Mouse (Mus musculus): ENCODE data around the gene Dync1h1. TPM values are rescaled to one million over a fixed set of nuclear protein-coding genes. Genes with fewer than 3 reads are reported as not detected.
"Not testable (repeated sequence)": the region's sequence is repeated elsewhere in the genome, so short reads cannot be mapped to it uniquely, and the experiment has no call there.

Dync1h1 gene
- polyA plus RNA-seq, 1 experiment from 2014 or later = 32.5 TPM

DNA sequence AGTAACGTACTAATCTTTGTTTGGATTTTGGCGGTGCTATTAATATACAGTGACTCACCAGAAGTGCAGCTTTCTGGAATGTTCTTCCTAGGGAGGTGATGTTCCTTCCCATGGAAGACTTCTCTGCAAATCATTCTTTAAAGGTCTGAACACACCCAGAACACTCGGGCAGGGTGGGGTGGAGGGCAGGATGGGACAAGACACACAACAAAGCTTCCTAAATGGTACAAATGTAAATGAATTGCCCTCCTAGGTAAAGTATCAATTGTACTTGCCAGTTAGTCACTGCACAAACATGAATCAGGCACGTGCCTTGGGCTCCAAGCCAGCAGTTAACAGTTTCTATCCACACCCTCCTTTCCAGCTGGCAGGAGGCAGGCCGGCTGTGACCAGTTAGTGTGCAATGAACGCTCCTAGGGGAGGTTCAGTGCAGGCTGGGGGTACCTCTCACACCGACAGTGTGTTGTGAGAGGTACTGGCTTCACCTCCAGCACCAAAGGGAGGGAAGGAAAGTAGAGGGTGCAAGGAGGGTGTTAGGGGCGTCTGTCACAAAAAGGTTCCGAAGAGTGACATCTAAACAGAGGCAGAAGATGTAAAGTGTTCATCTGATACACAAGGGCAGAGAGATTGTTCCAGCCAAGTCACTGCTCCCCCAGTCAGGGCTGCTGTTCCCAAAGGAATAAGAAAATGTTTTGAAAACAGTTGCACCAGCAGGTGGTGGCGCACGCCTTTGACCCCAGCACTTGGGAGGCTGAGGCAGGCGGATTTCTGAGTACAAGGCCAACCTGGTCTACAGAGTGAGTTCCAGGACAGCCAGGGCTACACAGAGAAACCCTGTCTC, 86.9 kb downstream of the Dync1h1 start:
- no peaks in the 10 kb centered on the region for H3K27me3 ChIP-seq (replicated peaks; ENCODE audit: control insufficient read depth, insufficient read depth, low read length)
- no peak overlapping the region for H3K4me3 ChIP-seq (ENCODE audit: low read length)
- 0 out of 2 replicates have a peak overlapping the region, but pooled peaks have one; percentile 7 for H3K4me2 ChIP-seq (ENCODE audit: low read depth, low read length)
- H3K4me1 ChIP-seq (ENCODE audit: control insufficient read depth, insufficient read depth, low read length) = peaks cover 8% of the 10 kb centered on the region
- no peaks in the 10 kb centered on the region for H3K9me3 ChIP-seq (ENCODE audit: control insufficient read depth, low read length)
- no peak overlapping the region for H3K9ac ChIP-seq (ENCODE audit: low read depth, low read length)
- H3K36me3 ChIP-seq (ENCODE audit: control insufficient read depth, insufficient read depth, low read length) = peaks cover 9% of the 10 kb centered on the region; the same call in 1 of the 2 replicates
- ATAC-seq = peak; percentile 90
- WGBS = 51% methylated on average over 12 of the region's 12 CpGs
- H3K27ac ChIP-seq (ENCODE audit: low read length) = peak overlapping the region; percentile 67

DNA sequence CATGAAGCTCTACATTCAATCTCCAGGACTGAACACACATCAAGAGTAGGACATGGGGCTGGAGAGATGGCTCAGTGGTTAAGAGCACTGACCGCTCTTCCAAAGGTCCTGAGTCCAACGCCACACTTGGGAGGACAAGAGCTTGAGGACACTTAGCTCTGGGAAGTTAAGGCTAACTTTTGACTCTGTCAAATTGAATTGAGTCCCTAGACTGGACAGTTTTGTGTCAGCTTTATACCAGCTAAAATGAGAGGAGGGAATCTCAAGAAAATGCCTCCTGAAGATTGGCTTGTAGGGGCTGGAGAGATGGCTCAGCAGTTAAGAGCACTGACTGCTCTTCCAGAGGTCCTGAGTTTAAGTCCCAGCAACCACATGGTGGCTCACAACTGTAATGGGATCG, 87.7 kb downstream of the Dync1h1 start:
- H3K4me1 ChIP-seq (ENCODE audit: control insufficient read depth, insufficient read depth, low read length); H3K9me3 ChIP-seq (ENCODE audit: control insufficient read depth, low read length); H3K9ac ChIP-seq (ENCODE audit: low read depth, low read length); H3K4me3 ChIP-seq (ENCODE audit: low read length); H3K27ac ChIP-seq (ENCODE audit: low read length); H3K36me3 ChIP-seq (ENCODE audit: control insufficient read depth, insufficient read depth, low read length); H3K4me2 ChIP-seq (ENCODE audit: low read depth, low read length); H3K27me3 ChIP-seq (replicated peaks; ENCODE audit: control insufficient read depth, insufficient read depth, low read length); ATAC-seq: not testable (repeated sequence)
- 94% methylated on average over 3 of the region's 3 CpGs for WGBS

DNA sequence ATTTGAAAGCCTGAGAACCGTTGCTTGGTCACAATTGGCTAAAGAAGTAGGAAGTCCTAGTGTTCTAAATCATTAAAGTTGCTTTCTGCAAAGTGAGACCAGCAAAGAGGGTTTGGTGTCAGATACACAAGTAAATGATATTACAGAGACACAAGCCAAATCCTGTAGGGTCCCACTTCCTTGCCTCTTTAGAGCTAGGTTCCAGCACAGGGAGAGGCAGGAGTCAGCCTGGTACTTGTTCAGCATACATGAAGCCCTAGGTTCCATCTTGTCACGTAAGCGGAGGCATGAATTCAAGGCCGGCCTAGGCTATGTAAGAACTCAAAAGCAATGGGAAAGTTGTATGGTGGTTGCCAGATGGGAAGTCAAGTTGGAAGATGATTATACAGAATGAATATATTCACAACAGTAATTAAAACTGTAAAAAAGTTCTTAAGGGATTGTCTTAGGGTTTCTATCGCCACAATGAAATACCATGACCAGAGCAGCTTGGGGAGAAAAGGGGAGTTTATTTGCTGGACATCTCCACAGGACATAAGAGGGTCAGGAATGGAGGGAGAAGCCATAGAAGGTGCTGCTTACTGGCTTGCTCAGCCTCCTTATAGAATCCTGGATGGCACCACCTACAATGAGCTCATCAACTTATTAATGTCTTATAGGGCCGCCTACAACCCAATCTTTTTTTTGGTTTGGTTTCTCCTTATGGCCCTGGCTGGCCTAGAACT, 88.8 kb downstream of the Dync1h1 start:
- H3K4me1 ChIP-seq (ENCODE audit: control insufficient read depth, insufficient read depth, low read length) = peaks cover 15% of the 10 kb centered on the region
- ATAC-seq = no peak
- H3K9ac ChIP-seq (ENCODE audit: low read depth, low read length) = no peak overlapping the region
- peaks cover 9% of the 10 kb centered on the region; the same call in 1 of the 2 replicates for H3K36me3 ChIP-seq (ENCODE audit: control insufficient read depth, insufficient read depth, low read length)
- H3K9me3 ChIP-seq (ENCODE audit: control insufficient read depth, low read length) = no peaks in the 10 kb centered on the region
- H3K27ac ChIP-seq (ENCODE audit: low read length) = no peak overlapping the region
- WGBS = 87% methylated on average over 6 of the region's 6 CpGs
- H3K27me3 ChIP-seq (replicated peaks; ENCODE audit: control insufficient read depth, insufficient read depth, low read length) = no peaks in the 10 kb centered on the region
- no peak overlapping the region for H3K4me2 ChIP-seq (ENCODE audit: low read depth, low read length)
- H3K4me3 ChIP-seq (ENCODE audit: low read length) = no peak overlapping the region

DNA sequence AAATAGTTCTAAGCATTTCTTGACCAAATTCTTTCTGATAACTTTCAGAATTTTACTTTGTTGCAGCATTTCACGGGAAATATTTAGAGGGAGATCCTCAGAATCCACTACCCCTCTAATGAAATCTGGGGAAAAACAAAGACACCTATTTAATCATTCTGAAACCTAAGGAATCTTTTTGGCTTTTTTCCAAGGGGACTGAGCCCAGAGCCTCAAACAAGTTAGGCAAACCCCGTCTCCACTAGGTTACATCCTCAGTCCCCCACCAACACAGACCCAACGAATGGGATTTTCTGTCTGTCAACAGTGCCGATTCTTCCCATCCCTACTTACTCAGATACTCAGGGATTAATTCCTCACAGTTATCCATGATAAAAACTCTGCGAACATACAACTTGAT, 92.1 kb downstream of the Dync1h1 start:
- H3K4me1 ChIP-seq (ENCODE audit: control insufficient read depth, insufficient read depth, low read length); ATAC-seq; H3K36me3 ChIP-seq (ENCODE audit: control insufficient read depth, insufficient read depth, low read length); H3K27me3 ChIP-seq (replicated peaks; ENCODE audit: control insufficient read depth, insufficient read depth, low read length); H3K9me3 ChIP-seq (ENCODE audit: control insufficient read depth, low read length); H3K4me3 ChIP-seq (ENCODE audit: low read length); H3K9ac ChIP-seq (ENCODE audit: low read depth, low read length); H3K27ac ChIP-seq (ENCODE audit: low read length); H3K4me2 ChIP-seq (ENCODE audit: low read depth, low read length): not testable (repeated sequence)
- WGBS = 73% methylated on average over 5 of the region's 5 CpGs

DNA sequence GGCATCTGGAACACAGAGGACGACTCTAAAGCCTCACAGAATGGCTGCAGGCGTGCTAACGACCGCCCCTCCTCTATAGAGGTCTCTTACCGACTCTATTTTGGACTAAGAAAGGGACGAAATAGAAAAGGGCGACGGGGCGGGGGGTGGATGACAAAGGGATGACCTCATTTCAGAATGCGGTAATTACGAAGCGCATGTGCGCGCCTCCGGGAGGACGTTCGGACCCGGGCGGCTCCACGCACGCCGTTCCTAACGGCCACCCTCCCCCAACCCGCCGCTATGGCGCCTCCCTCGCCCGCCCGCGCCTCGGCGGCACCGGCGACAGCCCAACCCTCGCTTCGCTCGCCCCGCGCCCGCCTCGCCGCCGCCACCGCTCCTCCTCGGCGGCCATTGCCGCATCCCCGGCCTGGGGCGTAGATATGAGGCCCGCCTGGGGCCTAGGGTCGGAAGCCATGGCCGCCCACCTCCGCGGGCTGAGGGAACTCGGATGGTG, 94.5 kb downstream of the Dync1h1 start:
- H3K4me3 ChIP-seq (ENCODE audit: low read length) = peak overlapping the region; percentile 99
- peak overlapping the region; percentile 94 for H3K27ac ChIP-seq (ENCODE audit: low read length)
- peak overlapping the region; percentile 100 for H3K9ac ChIP-seq (ENCODE audit: low read depth, low read length)
- peak; percentile 64 for ATAC-seq
- H3K27me3 ChIP-seq (replicated peaks; ENCODE audit: control insufficient read depth, insufficient read depth, low read length) = no peaks in the 10 kb centered on the region
- peaks cover 6% of the 10 kb centered on the region; the same call in 1 of the 2 replicates for H3K36me3 ChIP-seq (ENCODE audit: control insufficient read depth, insufficient read depth, low read length)
- H3K4me1 ChIP-seq (ENCODE audit: control insufficient read depth, insufficient read depth, low read length) = peaks cover 11% of the 10 kb centered on the region
- WGBS = under 1% methylated on average over 52 of the region's 55 CpGs
- H3K9me3 ChIP-seq (ENCODE audit: control insufficient read depth, low read length) = no peaks in the 10 kb centered on the region
- H3K4me2 ChIP-seq (ENCODE audit: low read depth, low read length) = peak overlapping the region; percentile 62

DNA sequence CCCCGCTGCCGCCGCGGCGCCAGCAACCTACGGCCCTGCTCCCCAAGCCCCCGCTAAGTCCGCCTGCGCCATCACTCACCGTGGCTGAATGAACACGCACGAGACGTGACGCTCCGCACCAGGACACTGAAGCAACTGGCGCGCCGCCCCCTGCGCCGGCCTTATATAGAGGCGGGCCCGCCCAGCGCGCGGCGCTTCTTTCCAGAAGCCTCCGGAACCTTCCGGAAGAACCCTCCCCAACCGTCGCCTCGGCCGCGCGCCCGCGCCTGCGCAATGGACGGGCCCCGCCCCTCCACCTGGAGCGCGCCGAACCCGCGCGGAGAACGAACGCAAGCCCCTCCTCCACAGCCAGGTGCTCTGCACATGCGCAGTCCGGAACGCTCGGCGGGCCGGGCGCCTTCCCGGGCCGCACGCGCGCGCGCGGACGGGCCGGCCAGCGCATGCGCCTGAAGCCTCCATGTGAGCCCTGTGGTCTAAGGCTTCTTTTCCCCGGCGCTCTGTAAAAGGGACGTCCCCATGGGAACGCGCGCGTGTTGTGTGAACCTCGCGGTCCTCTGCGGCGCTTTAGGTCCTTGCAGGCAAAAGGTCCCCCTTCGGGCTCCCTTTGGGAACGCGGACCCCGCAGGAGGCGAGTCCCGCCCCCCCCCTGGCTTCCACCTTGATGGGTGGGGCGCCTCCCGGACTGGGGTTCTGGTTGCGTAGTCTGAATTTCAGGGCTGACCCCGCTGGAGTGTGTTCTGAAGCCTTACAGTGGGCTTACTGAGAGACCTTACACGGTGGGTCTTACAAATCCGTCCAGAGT, 95.1 kb downstream of the Dync1h1 start:
- under 1% methylated on average over 89 of the region's 89 CpGs for WGBS
- Histone ChIP-seq H3K27me3 (replicated peaks; ENCODE audit: control insufficient read depth, insufficient read depth, low read length) (no peaks in the 10 kb centered on the region), H3K4me1 (ENCODE audit: control insufficient read depth, insufficient read depth, low read length) (peaks cover 13% of the 10 kb centered on the region), H3K36me3 (ENCODE audit: control insufficient read depth, insufficient read depth, low read length) (peaks cover 6% of the 10 kb centered on the region; the same call in 1 of the 2 replicates), H3K9me3 (ENCODE audit: control insufficient read depth, low read length) (no peaks in the 10 kb centered on the region), H3K9ac (ENCODE audit: low read depth, low read length) (peak overlapping the region; percentile 100), H3K4me2 (ENCODE audit: low read depth, low read length) (peak overlapping the region; percentile 80), H3K27ac (ENCODE audit: low read length) (peak overlapping the region; percentile 94), H3K4me3 (ENCODE audit: low read length) (peak overlapping the region; percentile 99)
- peak; percentile 95 for ATAC-seq

DNA sequence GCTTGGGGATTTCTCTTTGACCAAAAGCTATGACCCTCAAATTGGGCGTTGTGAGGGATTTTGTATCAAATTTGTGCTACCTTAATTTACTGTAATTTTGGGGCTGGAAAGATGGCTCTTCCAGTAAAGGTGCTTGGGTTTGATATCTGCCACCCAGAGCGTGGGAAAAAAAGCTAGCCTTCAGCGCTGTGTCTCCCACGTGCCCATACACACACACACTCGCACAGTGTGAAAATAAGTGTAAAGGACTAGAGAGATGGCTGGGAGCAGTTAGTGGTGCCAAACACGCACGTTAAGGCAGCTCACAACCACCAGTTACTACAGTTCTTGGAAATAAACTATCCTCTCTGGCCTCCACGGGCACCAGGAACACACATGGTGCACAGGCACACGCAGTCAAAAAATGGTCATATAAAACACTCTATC, 95.7 kb downstream of the Dync1h1 start:
- H3K9me3 ChIP-seq (ENCODE audit: control insufficient read depth, low read length) = no peaks in the 10 kb centered on the region
- WGBS = 39% methylated on average over 9 of the region's 9 CpGs
- peaks cover under 1% of the 10 kb centered on the region; the same call in 1 of the 2 replicates for H3K36me3 ChIP-seq (ENCODE audit: control insufficient read depth, insufficient read depth, low read length)
- peak overlapping the region; percentile 80 for H3K4me2 ChIP-seq (ENCODE audit: low read depth, low read length)
- H3K27me3 ChIP-seq (replicated peaks; ENCODE audit: control insufficient read depth, insufficient read depth, low read length) = no peaks in the 10 kb centered on the region
- peak overlapping the region; percentile 99 for H3K4me3 ChIP-seq (ENCODE audit: low read length)
- H3K27ac ChIP-seq (ENCODE audit: low read length) = peak overlapping the region; percentile 82; the same call in 1 of the 2 replicates
- peaks cover 17% of the 10 kb centered on the region for H3K4me1 ChIP-seq (ENCODE audit: control insufficient read depth, insufficient read depth, low read length)
- no peak for ATAC-seq
- H3K9ac ChIP-seq (ENCODE audit: low read depth, low read length) = peak overlapping the region; percentile 93

DNA sequence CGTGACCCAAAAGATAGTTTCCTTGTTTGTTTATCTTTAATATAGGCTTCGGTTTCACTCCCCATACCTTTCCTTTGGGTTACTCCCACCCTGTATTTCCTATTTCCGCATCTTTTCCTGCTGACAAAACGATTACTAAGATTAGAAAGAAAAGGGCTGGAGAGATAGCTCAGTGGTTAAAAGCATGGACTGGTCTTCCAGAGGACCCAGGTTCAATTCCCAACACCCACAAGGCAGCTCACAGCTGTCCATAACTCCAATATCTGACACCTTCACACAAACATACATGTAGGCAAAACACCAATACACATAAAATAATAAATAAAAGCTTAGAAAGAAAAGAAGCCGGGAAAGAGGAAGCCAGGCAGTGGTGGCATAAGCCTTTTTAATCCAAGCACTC, 96.2 kb downstream of the Dync1h1 start:
- H3K9ac ChIP-seq (ENCODE audit: low read depth, low read length) = no peak overlapping the region
- no peak overlapping the region for H3K4me2 ChIP-seq (ENCODE audit: low read depth, low read length)
- no peaks in the 10 kb centered on the region for H3K9me3 ChIP-seq (ENCODE audit: control insufficient read depth, low read length)
- WGBS = 70% methylated on average over 5 of the region's 5 CpGs
- H3K4me1 ChIP-seq (ENCODE audit: control insufficient read depth, insufficient read depth, low read length) = peaks cover 17% of the 10 kb centered on the region
- no peaks in the 10 kb centered on the region for H3K36me3 ChIP-seq (ENCODE audit: control insufficient read depth, insufficient read depth, low read length)
- no peak overlapping the region for H3K27ac ChIP-seq (ENCODE audit: low read length)
- ATAC-seq = no peak
- no peak overlapping the region for H3K4me3 ChIP-seq (ENCODE audit: low read length)
- no peaks in the 10 kb centered on the region for H3K27me3 ChIP-seq (replicated peaks; ENCODE audit: control insufficient read depth, insufficient read depth, low read length)

DNA sequence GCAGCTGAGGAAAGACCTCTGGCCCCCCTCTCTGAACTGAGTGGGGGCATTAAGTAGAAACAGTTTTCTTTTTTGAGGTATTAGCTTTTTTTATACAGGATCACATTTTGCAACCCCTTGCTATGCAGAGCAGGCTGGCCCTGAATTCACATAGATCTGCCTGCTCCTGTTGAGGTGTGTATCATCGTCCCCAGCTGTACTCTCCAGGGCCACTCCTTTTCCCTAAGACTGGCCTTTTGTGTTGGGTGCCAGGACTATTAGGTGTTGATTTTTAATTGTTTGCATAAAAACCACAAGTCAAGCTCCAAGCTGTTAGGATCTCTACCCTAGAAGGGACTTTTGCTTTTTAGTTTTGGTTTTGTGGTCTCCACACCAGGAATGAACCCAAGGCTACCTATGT, 96.8 kb downstream of the Dync1h1 start:
- peaks cover 17% of the 10 kb centered on the region for H3K4me1 ChIP-seq (ENCODE audit: control insufficient read depth, insufficient read depth, low read length)
- ATAC-seq = no peak
- no peaks in the 10 kb centered on the region for H3K9me3 ChIP-seq (ENCODE audit: control insufficient read depth, low read length)
- H3K4me2 ChIP-seq (ENCODE audit: low read depth, low read length) = no peak overlapping the region
- no peaks in the 10 kb centered on the region for H3K36me3 ChIP-seq (ENCODE audit: control insufficient read depth, insufficient read depth, low read length)
- H3K9ac ChIP-seq (ENCODE audit: low read depth, low read length) = no peak overlapping the region
- H3K27me3 ChIP-seq (replicated peaks; ENCODE audit: control insufficient read depth, insufficient read depth, low read length) = no peaks in the 10 kb centered on the region
- no peak overlapping the region for H3K27ac ChIP-seq (ENCODE audit: low read length)
- H3K4me3 ChIP-seq (ENCODE audit: low read length) = no peak overlapping the region
- 84% methylated on average over 1 of the region's 1 CpGs for WGBS
